Mouse (Mus musculus) MEL (cell line): ENCODE results near the gene Slco4a1. TPM values are rescaled to one million over a fixed set of nuclear protein-coding genes. Genes with fewer than 3 reads are reported as not detected.

Source experiments
- DNase-seq: peaks from one replicate; pipeline ENCODE4 v3.0.0; 2011; ENCODE audit warnings: low read depth, low spot score
- H3K27ac ChIP-seq: 2 replicates; pipeline ENCODE4 v1.5.1; 2012; ENCODE audit warnings: low read depth, mild to moderate bottlenecking, control low read depth, low read length, moderate library complexity; ENCODE audit not compliant: control insufficient read depth
- H3K27me3 ChIP-seq, 2 experiments: fragments of 150-350 bp in 1 of 2; sonication (generic) in 1 of 2; 2 replicates each; pipeline ENCODE4 v1.6.1; 2012; ENCODE audit warnings: low read length in 2 of 2, mild to moderate bottlenecking in 2 of 2, improper control_type of control experiment in 1 of 2, moderate library complexity in 1 of 2; ENCODE audit not compliant: insufficient read depth in 2 of 2, control insufficient read depth in 1 of 2
- H3K36me3 ChIP-seq, 2 experiments: 2 replicates each; pipeline ENCODE4 v1.6.1; 2012 to 2014; ENCODE audit warnings: low read length in 2 of 2, improper control_type of control experiment in 1 of 2, inconsistent platforms in 1 of 2, mild to moderate bottlenecking in 1 of 2; ENCODE audit not compliant: insufficient read depth in 2 of 2, control insufficient read depth in 1 of 2
- H3K4me1 ChIP-seq, 2 experiments: fragments of 150-350 bp in 1 of 2; sonication (generic) in 1 of 2; 2 replicates each; pipeline ENCODE4 v1.6.1; 2012; ENCODE audit warnings: low read length in 2 of 2, improper control_type of control experiment in 1 of 2, mild to moderate bottlenecking in 1 of 2; ENCODE audit not compliant: insufficient read depth in 2 of 2, control insufficient read depth in 1 of 2
- H3K4me3 ChIP-seq, 2 experiments: fragments of 150-350 bp in 1 of 2; sonication (generic) in 1 of 2; 2 replicates each; pipeline ENCODE4 v1.5.1; 2012; ENCODE audit warnings: low read depth in 2 of 2, low read length in 2 of 2, mild to moderate bottlenecking in 2 of 2, moderate library complexity in 2 of 2, control low read depth in 1 of 2, improper control_type of control experiment in 1 of 2; ENCODE audit not compliant: control insufficient read depth in 1 of 2, insufficient read depth in 1 of 2
- H3K79me2 ChIP-seq: 2 replicates; pipeline ENCODE4 v1.6.1; 2012; ENCODE audit warnings: mild to moderate bottlenecking, low read length, moderate library complexity; ENCODE audit not compliant: control insufficient read depth, poor library complexity, insufficient read depth
- H3K9ac ChIP-seq: 2 replicates; pipeline ENCODE4 v1.6.1; 2012; ENCODE audit warnings: low read depth, mild to moderate bottlenecking, control low read depth, low read length, moderate library complexity; ENCODE audit not compliant: control insufficient read depth, poor library complexity, severe bottlenecking
- H3K9me3 ChIP-seq: fragments of 150-350 bp; sonication (generic); replicated peaks from 2 replicates; pipeline ENCODE4 v1.6.1; 2012; ENCODE audit warnings: mild to moderate bottlenecking, low read length, improper control_type of control experiment, moderate library complexity; ENCODE audit not compliant: insufficient read depth
- CHD1 ChIP-seq: IDR thresholded peaks from 2 replicates; pipeline ENCODE4 v1.6.1; 2012; ENCODE audit warnings: low read depth, mild to moderate bottlenecking, inconsistent platforms, low read length, improper control_type of control experiment
- CHD2 ChIP-seq: IDR thresholded peaks from 2 replicates; pipeline ENCODE4 v1.6.1; 2011; ENCODE audit warnings: low read length, improper control_type of control experiment
- CTCF ChIP-seq, 3 experiments: IDR thresholded peaks in 2 of 3; conservative IDR thresholded peaks in 1 of 3; 2 replicates each; pipeline ENCODE4 v1.5.1; 2011 to 2012; ENCODE audit warnings: low read length in 3 of 3, low read depth in 2 of 3, mild to moderate bottlenecking in 2 of 3, improper control_type of control experiment in 1 of 3, inconsistent platforms in 1 of 3, mixed read lengths in 1 of 3, moderate library complexity in 1 of 3; ENCODE audit not compliant: control insufficient read depth in 1 of 3, insufficient read depth in 1 of 3, poor library complexity in 1 of 3, severe bottlenecking in 1 of 3
- EP300 ChIP-seq, 2 experiments: IDR thresholded peaks; 2 replicates each; pipeline ENCODE4 v1.6.1; 2011; ENCODE audit warnings: improper control_type of control experiment in 2 of 2, low read length in 2 of 2, low read depth in 1 of 2, mild to moderate bottlenecking in 1 of 2
- ETS1 ChIP-seq: IDR thresholded peaks from 2 replicates; pipeline ENCODE4 v1.6.1; 2012; ENCODE audit warnings: low read depth, mild to moderate bottlenecking, inconsistent platforms, low read length, improper control_type of control experiment, moderate library complexity
- JUND ChIP-seq: IDR thresholded peaks from 2 replicates; pipeline ENCODE4 v1.6.1; 2011; ENCODE audit warnings: low read depth, mild to moderate bottlenecking, improper control_type of control experiment, low read length
- MAFK ChIP-seq: IDR thresholded peaks from 2 replicates; pipeline ENCODE4 v1.6.1; 2011; ENCODE audit warnings: low read depth, mild to moderate bottlenecking, low read length, improper control_type of control experiment, borderline replicate concordance
- MAX ChIP-seq: IDR thresholded peaks from 2 replicates; pipeline ENCODE4 v1.6.1; 2011; ENCODE audit warnings: low read length, improper control_type of control experiment
- MYB ChIP-seq: IDR thresholded peaks from 2 replicates; pipeline ENCODE4 v1.6.1; 2011; ENCODE audit warnings: mild to moderate bottlenecking, low read depth, low read length, improper control_type of control experiment
- MYC ChIP-seq: IDR thresholded peaks from 2 replicates; pipeline ENCODE4 v1.6.1; 2011; ENCODE audit warnings: low read depth, mild to moderate bottlenecking, low read length, improper control_type of control experiment, moderate library complexity
- POLR2A ChIP-seq, 2 experiments: IDR thresholded peaks; 2 replicates each; pipeline ENCODE4 v1.6.1; 2011 to 2012; ENCODE audit warnings: low read length in 2 of 2, mild to moderate bottlenecking in 2 of 2, control low read depth in 1 of 2, improper control_type of control experiment in 1 of 2, low read depth in 1 of 2, moderate library complexity in 1 of 2; ENCODE audit not compliant: control insufficient read depth in 1 of 2, insufficient read depth in 1 of 2, poor library complexity in 1 of 2
- POLR2AphosphoS2 ChIP-seq: IDR thresholded peaks from 2 replicates; pipeline ENCODE4 v1.6.1; 2011; ENCODE audit warnings: low read length, improper control_type of control experiment
- POLR2AphosphoS5 ChIP-seq: IDR thresholded peaks from 2 replicates; pipeline ENCODE4 v1.6.1; 2012; ENCODE audit warnings: low read depth, borderline replicate concordance, mild to moderate bottlenecking, inconsistent platforms, low read length, moderate library complexity, mixed read lengths
- RAD21 ChIP-seq: IDR thresholded peaks from 2 replicates; pipeline ENCODE4 v1.6.1; 2011; ENCODE audit warnings: mild to moderate bottlenecking, low read depth, low read length, improper control_type of control experiment
- TAL1 ChIP-seq: IDR thresholded peaks from 2 replicates; pipeline ENCODE4 v1.6.1; 2012; ENCODE audit warnings: mild to moderate bottlenecking, inconsistent platforms, low read length, moderate library complexity, mixed read lengths
- USF1 ChIP-seq: IDR thresholded peaks from 2 replicates; pipeline ENCODE4 v1.6.1; 2014; ENCODE audit warnings: low read depth, mild to moderate bottlenecking, inconsistent platforms, low read length, improper control_type of control experiment, moderate library complexity
- ZC3H11A ChIP-seq: IDR thresholded peaks from 2 replicates; pipeline ENCODE4 v1.6.1; 2012; ENCODE audit warnings: low read depth, mild to moderate bottlenecking, inconsistent platforms, low read length, improper control_type of control experiment
- ZKSCAN1 ChIP-seq: IDR thresholded peaks from 2 replicates; pipeline ENCODE4 v1.6.1; 2012; ENCODE audit warnings: low read depth, mild to moderate bottlenecking, inconsistent platforms, low read length, improper control_type of control experiment, moderate library complexity
- ZMIZ1 ChIP-seq: IDR thresholded peaks from 2 replicates; pipeline ENCODE4 v1.6.1; 2012; ENCODE audit warnings: low read depth, mild to moderate bottlenecking, inconsistent platforms, low read length, improper control_type of control experiment, moderate library complexity
- ZNF384 ChIP-seq: IDR thresholded peaks from 2 replicates; pipeline ENCODE4 v1.6.1; 2012; ENCODE audit warnings: low read depth, mild to moderate bottlenecking, inconsistent platforms, low read length, improper control_type of control experiment
- polyA plus RNA-seq, 2 experiments: library from polyadenylated mRNA; stranded (reverse) in 1 of 2; unstranded in 1 of 2; fragments of >175 nt in 1 of 2; fragments of >200 nt in 1 of 2; gene quantifications; 2 replicates each; pipeline versions ENCODE4 v1.2.1 to v1.2.4; 2012; ENCODE audit warnings: low replicate concordance in 2 of 2, low read depth in 1 of 2; ENCODE audit not compliant: insufficient read length in 2 of 2, insufficient read depth in 1 of 2, missing spikeins in 1 of 2
- total RNA-seq: library from RNA; depleted of rRNA; stranded (reverse); fragments of 300-350 nt; gene quantifications from 2 replicates; pipeline ENCODE4 v1.2.3, GENCODE M21; 2012

The Slco4a1 gene
- total and polyA plus RNA-seq, 3 experiments: not detected

DNA sequence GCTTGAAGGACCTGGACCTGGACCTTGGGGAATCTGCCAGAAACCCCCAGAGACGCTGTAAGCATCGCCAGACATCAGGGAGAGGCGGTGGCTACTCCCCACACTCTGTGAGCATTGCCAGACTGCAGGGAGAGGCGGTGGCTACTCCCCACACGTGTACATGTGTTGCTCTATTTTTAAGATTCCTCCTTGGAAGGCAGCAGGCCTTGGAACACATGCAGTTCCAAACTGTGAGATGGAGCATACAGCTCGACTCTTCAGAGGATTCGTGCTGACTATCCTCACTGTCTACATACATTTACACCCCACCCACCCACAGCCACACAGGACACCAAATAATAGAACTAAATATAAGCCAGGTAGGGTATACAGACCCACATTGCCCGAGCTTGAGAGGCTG is 39.9 kb downstream of the Slco4a1 start:
- no peak for TF ChIP-seq TAL1
- no peak for TF ChIP-seq MYB
- TF ChIP-seq CHD1: no peak
- TF ChIP-seq ZNF384: no peak
- TF ChIP-seq ZC3H11A: no peak
- no peak for TF ChIP-seq POLR2AphosphoS5
- no peak for TF ChIP-seq RAD21
- TF ChIP-seq ZMIZ1: no peak
- TF ChIP-seq JUND: no peak
- no peak for TF ChIP-seq MAX
- no peak for TF ChIP-seq POLR2A (IDR thresholded peaks at IDR 0.05; ENCODE audit: control insufficient read depth in 1 of 2, insufficient read depth in 1 of 2, low read depth in 1 of 2, low read length in 2 of 2, poor library complexity in 1 of 2)
- TF ChIP-seq ETS1: no peak
- Histone ChIP-seq H3K4me3 (no peak overlapping the region), H3K9me3 (no peaks in the 10 kb centered on the region), H3K9ac (no peak overlapping the region), H3K4me1 (no peaks in the 10 kb centered on the region), H3K79me2 (no peaks in the 10 kb centered on the region), H3K27ac (no peak overlapping the region), H3K27me3 (peaks cover 2 to 7% of the 10 kb centered on the region in 2 experiments), H3K36me3 (no peaks in the 10 kb centered on the region)
- DNase-seq: no peak

DNA sequence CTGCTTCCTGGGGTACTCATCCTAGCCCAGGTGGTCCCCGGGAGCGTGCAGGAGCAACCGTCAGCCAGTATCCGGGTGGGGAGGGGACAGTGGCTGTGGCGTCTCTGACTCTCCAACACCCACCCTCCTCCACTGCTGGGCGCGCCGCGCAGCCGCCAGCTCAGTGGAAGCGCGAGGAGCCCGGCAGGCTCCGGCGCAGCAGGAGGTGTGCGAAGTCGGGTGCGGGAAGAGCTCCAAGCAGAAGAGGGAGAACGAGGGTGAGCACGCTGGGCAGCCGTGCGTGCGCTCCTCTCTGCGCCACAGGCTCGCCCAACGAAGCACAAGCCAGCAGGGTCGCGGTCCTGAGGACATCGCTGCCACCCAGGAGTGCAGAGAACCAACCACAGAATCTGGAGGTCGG is 43.7 kb downstream of the Slco4a1 start, which contains the start of gene Ntsr1:
TSS of gene Ntsr1 (plus strand) at position 236 of the 400 bp plus-strand sequence.
- DNase-seq: no peak
- Histone ChIP-seq H3K27me3 (peaks cover 0 to 1% of the 10 kb centered on the region in 2 experiments; a peak in 2 of 4 replicates), H3K27ac (no peak within 1 kb of the TSS), H3K4me3 (no peak within 1 kb of the TSS), H3K9me3 (no peaks in the 10 kb centered on the region), H3K36me3 (no peaks in the 10 kb centered on the region), H3K79me2 (no peaks in the 10 kb centered on the region), H3K9ac (no peak within 1 kb of the TSS), H3K4me1 (no peaks in the 10 kb centered on the region)
- TF ChIP-seq MAFK: no peak
- TF ChIP-seq ZKSCAN1: no peak
- TF ChIP-seq POLR2AphosphoS5: no peak
- TF ChIP-seq ZNF384: no peak
- no peak for TF ChIP-seq USF1
- TF ChIP-seq MYB: no peak
- TF ChIP-seq CTCF (IDR thresholded peaks at IDR 0.05 in 2 of 3, conservative IDR thresholded peaks at IDR 0.05 in 1 of 3; ENCODE audit: control insufficient read depth in 1 of 3, insufficient read depth in 1 of 3, low read depth in 2 of 3, low read length in 3 of 3, poor library complexity in 1 of 3, severe bottlenecking in 1 of 3): no peak
- TF ChIP-seq MYC: no peak
- no peak for TF ChIP-seq EP300 (IDR thresholded peaks at IDR 0.05; ENCODE audit: low read depth in 1 of 2, low read length in 2 of 2)
- TF ChIP-seq CHD2: no peak
- TF ChIP-seq CHD1: no peak
- no peak for TF ChIP-seq POLR2AphosphoS2
